Mouse (Mus musculus) adrenal gland, adult 18-20 months (tissue): ENCODE measurements around the gene Mogat1. TPM values are rescaled to one million over a fixed set of nuclear protein-coding genes. Genes with fewer than 3 reads are reported as not detected.
"Not testable (repeated sequence)": the region's sequence is repeated elsewhere in the genome, so short reads cannot be mapped to it uniquely, and the experiment has no call there.

Experiments used
- DNase-seq, 2 experiments: peaks; one replicate each; pipeline ENCODE4 v3.0.0; 2021 to 2022; ENCODE audit warnings: low spot score in 2 of 2
- long read RNA-seq, 2 experiments: library from polyadenylated mRNA; stranded (forward); transcript quantifications; one replicate each; pipeline ENCODE4 v2.0.0; 2021
- total RNA-seq, 2 experiments: library from RNA; stranded (reverse); gene quantifications; 1 replicate in 1 of 2; 2 replicates in 1 of 2; pipeline ENCODE4 v1.2.3; 2021

Mogat1 gene
- total RNA-seq: 1 to 10 TPM; 3.7 to 9.6 TPM
- long read RNA-seq, experiment 1, partial matches to known transcripts: 0 of 4 reads
- long read RNA-seq, experiment 1, other reads (novel, unspliced or antisense): 0 of 4 reads
- long read RNA-seq, experiment 2, partial matches to known transcripts: 0 of 6 reads
- long read RNA-seq, experiment 2, other reads (novel, unspliced or antisense): 3 of 6 reads

DNA sequence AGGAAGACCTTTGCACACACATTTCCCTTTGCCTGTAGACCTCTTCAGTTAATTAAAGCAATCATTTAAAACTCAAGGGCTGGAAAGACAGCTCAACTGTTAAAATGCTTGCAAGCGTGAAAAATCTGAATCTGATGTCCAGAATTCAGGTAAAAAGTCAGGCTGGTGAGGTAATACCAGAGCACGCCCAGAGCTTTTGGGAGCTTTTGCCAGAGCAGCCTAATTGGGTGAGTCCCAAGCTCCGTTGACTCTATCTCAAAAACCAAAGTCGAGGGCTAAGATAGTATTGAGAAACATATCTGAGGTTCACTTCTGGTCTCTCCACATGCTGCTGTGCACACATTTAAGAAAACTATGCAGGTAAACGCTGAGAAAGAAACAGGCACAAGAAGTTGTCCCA lies at the start of gene Mogat1:
Gene Mogat1, plus strand, starts transcription at position 130 of the 400 bp plus-strand sequence.
- no peak for DNase-seq

DNA sequence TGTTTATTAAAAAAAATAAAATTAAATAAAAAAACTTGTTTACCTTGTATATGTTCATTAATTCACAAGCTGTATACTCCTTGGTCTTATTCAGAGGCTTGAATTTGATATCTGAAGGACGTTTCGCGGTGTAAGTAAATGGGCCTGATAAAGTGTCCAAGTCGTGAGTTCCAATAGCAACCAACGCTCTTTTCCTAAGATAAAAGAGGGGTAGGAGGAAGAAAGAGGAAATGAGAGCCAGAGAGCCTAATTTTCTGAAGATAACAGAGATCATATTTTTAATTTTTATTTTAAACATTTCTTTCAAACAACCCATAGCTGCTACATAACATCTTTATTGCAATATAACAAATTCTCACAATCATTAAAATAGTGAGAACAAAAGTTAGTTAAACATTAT lies 38.4 kb upstream of the Mogat1 start:
- DNase-seq: no peak

DNA sequence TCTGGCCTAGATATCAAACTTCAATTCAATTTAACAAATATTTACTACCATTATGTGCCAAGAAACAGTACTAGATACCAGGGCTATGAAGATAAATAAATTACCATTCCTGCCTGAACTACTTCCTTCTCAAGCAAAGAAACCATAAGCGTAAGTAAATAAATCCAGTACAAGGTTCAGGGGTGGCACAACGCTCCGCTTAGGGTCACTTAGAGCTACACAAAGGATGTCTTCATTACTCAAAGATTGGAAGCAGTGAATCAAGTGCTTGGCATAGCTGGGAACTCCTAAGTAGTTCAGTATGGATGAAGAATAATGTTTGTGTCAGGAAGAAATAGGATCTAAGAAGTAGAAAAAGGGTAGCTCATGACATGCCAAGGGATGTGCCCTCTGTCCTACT lies 27.4 kb upstream of the Mogat1 start:
- DNase-seq: no peak

DNA sequence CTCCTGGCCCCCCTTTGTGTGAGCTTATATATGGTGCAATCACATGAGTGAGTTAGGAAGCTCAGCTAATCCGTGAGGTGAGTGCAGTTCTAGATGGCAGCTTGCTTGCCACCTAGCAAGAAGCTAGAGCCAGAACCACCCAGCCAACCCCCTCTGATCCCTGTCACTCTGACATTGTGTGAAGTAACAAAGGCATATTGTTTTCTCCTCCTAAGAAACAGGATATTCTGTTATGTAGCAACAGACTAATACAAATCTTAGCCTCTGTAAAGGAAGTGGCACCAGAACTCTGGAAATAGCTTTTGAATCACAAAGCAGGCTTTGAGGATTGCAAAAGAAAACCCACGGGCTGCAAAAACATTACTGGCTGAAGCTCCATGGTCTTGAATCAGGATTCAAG lies 26.4 kb upstream of the Mogat1 start:
- DNase-seq: no peak

DNA sequence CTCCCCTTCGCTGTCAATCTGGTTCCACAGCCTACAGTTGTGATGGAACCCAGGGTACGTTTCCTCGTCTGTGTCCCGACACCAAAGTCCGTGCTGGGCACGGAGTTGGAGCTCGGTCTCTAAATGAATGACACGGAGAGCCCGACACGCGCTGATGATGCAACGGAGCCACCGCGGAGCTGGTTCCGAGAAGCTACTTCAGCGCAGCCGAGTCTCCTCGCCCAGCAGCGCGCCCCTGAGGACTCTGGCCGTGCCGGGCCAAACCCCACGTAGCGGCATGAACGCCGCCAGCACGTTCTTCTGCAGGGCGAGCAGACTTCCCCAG lies 22.4 kb upstream of the Mogat1 start:
- DNase-seq: no peak

DNA sequence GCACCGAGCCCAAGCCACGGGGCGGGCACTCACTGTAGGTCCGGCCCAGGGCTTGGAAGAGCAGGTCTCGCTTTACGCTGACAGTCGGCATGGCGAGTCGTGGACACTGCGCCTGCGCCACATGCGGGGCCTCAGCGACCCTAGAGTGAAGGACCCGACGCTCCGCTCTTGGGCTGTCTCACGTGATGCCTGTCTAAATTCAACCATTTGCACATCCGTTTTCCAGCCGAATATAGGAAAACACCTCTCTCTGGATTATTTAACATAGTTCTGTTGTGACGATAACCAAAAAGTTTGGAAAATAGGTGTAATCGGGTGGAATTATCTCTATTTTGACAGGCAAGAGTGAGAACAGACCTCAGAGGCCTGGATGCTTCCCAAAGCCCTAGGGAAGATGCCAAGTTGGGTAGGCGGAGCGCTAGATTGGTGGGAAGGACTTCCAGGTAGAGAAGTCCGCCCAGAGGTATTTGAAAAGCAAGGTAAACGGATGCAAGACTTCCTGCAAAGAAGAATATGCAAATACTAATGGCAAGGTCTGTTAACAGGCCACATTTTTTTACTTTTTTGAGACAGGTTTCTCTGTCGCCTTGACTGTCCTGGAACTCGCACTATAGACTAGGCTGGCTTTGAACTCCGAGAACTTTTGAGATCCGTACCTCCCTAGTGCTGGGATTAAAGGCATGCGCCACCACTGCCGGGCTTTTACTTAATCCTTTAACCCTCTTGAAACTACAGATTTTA lies 21.9 kb upstream of the Mogat1 start, which contains the start of gene Farsb:
Gene Farsb, minus strand, starts transcription at position 146 of the 741 bp plus-strand sequence.
- DNase-seq: peak; percentile 81 to 85

DNA sequence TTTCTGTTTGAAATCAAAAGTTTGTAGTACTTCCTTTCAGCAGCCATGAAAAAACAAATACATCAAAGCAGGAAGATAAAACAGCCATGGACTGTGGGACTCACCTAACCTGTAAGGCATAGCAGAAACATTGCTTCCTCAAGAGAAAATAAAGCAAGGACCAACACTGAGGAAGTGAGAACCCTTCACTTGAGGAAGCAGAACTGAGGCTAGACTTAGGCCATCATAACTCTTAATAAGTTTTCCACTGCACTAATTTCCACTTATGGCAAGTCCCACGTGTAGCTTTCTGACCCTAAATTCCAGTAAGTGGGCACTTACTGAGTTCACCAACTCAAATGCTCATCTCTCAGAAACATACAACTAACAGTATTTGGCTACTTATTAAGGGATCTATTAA lies 20.6 kb upstream of the Mogat1 start:
- no peak for DNase-seq

DNA sequence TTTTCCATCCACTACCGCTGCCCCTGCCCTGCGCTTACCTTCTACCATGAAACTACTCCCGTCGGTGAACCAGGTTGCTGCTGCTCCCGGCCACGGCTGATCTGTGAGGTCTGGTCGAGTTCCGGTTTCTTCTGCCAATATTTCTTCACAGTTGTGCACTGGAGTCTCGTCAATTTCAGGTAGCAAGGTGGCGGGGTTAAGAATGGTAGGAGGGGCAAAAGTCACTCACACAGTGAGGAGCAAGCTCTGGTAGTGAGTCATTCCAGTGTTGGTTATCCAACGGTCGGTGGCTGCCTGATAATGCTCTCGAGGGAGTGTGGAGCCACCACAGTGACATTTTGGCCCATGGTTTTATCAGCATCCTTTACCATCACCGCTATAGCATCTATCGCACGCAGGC lies 9.8 kb upstream of the Mogat1 start:
- DNase-seq: no peak

DNA sequence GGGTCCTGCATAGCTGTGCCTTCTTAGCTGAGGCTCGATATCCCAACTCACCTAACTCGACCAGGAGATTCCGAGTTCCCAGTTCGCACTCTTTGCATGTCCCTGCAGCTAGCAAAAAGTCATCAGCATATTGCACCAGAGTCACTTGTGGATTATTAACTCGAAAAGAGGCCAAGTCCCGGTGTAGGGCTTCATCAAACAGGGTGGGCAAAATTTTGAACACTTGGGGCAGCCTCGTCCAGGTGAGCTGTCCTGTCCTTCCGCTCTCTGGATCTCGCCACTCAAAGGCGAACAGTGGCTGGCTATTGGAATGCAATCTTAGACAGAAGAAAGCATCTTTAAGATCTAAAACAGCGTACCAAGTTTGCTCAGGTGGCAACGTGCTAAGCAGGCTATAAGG lies 8.9 kb upstream of the Mogat1 start:
- not testable (repeated sequence) for DNase-seq

DNA sequence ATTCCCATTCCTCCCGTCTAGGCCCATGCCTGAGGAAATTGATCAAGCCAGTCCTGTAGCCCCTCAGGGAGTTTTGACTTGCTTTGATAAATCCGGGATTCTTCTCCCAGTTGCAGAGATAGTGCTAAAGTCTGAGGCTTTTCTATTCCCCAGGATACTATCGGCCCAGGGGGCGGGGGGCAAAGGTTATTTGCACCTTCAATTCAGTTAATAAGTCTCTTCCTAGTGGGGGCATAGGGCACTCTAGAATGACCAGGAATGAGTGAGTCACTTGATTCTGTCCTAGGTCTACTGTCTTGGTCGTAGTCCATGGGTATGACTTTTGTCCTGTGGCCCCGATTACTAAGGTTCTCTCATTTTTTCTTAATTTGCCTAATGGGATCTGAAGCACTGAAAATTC lies 8.3 kb upstream of the Mogat1 start:
- no peak for DNase-seq

DNA sequence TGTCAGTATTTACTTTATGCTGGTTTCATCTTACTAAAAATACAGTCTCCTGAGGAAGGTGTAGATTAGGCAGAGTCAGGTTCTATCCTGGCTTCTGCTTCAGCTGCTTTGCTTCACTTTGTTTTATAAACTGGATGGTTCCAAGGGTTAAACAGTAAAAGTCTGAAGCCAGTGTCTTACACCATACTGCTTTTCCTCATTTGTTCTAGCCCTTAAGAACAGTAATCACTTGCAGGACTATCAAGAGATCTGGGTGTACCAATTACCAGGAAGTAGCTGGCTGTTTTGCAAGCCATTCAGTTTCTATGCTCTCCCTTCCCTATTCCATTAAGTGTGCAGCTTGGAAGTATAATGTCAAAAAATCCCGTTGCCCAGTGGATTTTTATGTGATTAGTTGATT lies 3.7 kb upstream of the Mogat1 start:
- DNase-seq: no peak

DNA sequence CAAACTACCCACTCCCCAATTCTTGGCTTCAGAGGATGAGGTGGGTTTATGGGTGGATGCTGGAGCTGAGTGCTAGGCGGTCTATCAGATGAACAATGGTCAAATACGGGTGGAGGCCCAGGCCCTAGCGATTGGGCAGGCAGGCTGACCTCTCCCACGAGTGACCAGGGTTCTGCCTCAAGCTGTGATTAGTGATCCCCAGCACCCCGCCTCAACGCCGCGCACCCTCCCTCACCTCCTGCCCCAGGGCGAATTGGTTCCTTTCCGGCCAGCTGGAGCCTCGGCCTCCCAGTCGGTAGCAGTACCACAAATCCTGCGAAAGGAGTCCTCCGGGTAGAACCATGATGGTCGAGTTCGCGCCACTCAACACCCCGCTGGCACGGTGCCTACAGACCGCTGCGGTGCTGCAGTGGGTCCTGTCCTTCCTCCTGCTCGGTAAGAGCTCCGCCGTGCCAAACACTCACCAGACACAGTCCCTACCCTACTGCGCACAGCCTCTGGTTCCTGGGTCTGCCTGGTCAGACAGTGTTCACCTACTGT lies 900 bp downstream of the Mogat1 start, which contains the start of gene BC035947:
Gene BC035947, minus strand, starts transcription at position 538 of the 540 bp plus-strand sequence.
- peak in 1 of 2 experiments; percentile 23 for DNase-seq

DNA sequence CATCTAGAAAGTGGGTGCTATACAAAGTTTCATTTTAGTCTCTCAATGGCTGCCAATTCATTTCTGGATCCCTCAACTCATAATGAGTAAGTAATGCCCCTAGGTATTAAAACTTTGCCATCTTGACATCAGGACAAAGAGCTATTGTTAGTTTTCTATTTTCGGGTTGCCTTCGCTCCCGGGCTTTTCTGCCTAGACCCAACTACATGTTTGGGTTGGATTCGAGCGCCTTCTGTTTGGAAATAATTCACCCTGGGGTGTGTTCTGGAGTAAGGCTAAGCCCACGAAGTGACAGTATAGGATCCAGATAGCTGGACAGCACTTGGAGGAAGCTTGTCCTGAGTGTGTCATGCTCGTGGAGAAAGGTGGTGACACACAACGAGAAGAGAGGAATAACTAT lies 2.0 kb downstream of the Mogat1 start:
- DNase-seq: no peak

DNA sequence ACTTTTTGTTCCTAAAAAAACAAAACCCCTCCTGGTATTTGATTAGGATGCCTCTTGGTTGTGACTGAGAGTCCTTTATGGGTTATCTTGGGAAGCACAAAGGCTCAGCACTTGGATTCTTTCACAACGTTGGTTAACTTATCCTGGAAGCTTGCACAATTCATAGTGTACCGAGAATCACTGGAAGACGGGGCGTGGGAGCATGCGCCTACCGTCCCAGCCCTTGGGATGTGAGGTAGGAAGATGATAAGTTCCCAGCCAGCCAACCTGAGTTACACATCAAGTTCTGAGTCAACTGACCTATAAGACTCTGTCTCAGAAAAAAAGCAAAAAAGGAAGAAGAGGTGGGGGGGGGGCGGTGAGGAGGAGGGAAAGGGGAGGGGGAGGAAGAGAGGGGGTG lies 8.1 kb downstream of the Mogat1 start:
- DNase-seq: no peak

DNA sequence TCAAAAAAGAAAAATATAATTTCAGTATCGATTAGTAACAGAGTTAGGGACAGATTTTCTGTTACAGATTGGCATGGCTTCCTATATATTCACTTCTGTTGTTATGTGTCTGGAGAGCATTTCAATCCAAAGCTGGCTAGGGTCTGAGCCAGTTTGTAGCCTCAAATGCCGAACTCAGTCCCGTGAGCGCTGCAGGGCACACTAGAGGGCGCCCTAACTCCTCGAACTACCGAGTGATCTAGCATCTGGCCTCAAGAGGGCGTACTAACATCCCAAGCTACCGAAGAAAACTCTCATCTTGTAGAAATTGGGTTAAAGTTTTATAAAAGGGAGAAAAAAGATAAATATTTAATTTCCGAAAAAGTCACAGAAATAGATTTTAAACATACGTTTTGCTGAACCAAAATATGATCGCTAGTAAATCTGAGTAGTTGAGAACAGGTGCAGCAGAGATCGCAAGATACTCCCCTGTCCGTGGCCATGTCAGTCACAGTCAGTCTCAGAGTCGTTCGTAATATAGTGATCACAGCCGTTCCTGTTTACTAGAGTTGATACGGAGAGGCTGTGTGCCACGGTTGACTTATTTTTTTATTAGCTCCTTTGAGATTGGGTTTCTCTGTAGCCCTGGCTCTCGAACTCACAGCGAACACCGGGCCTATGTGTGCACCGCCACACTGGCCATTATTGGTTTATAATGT lies 14.5 kb downstream of the Mogat1 start:
- DNase-seq: peak; percentile 58 to 62

DNA sequence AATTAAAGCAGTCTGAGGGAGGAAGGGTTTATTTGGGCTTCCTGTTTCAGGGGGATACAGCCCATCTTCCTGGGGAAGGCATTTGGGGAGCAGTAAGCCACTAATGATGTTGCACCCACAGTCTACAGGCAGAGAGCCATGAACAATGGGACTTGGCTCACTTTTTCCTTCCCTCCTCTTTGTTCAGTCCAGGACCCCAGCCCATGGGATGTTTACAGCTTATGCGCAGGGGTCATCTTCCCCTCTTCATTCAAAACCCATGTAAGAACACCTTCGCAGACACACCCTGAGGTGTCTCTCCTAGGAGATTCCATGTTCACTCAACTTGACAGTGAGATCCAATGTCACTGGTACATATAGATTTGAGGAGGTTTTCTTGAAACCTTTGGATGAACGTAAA lies 17.6 kb downstream of the Mogat1 start:
- DNase-seq: no peak

DNA sequence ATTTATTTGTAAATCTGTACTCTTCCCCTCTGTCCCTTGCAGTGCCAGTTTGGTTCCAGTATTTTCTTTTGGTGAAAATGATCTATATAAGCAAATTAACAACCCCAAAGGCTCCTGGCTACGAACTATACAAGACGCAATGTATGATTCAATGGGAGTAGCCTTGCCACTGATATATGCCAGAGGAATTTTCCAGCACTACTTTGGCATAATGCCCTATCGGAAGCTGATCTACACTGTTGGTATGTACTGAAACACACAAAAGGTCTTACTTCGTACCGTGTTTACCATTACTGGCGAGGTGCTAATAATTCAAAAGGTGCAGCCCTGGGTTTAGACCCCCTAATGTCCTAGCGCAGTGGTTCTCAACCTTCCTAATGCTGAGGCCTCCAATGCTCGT lies 18.2 kb downstream of the Mogat1 start:
- no peak for DNase-seq

DNA sequence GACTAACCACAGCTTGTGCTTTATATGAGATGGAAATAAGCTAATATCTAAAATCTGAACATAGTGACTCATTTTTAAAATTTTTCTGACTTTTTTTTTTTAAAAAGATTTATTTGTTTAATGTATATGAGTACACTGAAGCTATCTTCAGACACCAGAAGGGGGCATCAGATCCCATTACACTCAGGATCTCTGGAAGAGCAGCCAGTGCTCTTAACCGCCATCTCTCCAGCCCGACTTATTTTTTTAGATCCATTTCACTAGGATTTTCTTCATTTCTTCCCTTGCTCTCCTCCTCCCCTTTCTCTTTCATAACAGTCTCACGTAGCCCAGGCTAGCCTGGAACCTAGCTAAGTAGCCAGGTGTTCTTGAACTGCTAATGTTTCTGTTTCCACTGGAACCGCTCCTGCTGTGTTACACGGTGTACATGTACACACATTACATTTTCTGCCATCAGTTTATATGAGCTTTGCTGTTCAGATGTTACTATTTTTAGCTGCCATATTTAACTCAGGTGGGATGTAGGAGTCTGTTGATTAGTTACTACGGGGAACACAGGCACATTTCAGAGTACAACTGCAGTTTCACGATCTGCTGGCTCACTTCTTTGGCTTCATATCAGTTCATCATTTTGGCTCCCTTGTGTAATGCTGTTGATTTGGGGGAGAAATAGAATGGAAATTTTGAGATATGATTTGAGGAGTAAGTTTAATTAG lies 19.9 kb downstream of the Mogat1 start:
- no peak for DNase-seq

DNA sequence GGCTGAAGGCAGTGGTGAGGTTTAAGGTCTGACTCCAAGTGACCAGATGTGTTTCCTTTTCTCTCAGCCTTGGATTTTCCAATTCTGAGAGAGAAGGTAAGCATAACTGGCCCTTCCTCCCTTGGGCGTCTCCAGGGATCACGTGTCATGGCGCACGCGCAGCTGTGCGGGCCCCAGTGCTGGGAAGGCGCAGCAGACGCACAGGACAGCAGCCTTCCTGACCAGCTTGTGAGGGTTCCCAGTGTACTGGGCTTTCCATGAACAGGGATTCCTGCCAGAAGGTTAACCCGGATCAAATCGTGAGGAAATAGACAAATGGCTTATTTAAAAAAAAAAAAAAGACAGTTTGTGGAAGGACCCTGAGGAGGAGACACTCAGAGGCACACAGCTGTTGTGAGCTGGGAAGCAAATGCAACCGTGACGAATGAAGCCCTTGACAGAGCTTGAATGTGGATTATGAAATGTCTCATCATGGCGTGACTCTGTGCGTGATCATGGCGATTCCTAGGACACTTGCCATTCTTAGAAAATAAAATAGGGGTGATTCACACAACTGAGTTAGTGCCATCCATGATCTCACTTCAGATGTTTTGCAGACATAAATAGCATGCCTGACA lies 21.5 kb downstream of the Mogat1 start:
- no peak for DNase-seq

DNA sequence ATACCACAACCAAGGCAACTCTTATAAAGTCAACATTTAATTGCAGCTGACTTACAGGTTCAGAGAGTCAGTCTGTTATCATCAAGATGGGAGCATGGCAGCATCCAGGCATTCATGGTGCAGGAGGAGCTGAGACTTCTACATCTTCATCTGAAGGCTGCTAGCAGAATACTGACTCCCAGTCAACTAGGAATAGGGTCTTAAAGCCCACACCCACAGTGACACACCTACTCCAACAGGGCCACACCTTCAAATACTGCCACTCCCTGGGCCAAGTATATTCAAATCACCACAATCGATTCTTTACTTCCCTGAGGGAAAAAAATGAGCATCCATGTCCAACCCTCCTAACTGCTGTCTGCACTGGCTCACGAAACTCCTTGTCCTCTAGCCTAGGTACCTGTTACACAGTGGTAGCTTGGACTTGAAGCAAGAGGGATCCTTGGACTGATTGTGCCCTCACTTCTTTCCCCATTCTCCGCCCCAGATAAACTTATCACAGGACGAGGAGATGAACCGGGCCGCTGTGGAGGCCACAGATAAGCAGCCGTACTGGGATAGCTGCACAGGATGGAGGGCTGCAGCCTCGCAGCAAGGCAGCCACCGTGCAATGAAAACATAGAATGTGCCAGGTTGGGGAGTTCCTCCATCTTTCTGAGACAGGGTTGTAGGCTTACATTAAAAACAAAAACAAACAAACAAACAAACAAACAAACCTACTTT lies 23.8 kb downstream of the Mogat1 start:
- DNase-seq: no peak
